Mouse (Mus musculus): ENCODE measurements around the gene Eif3m. TPM values are rescaled to one million over a fixed set of nuclear protein-coding genes. Genes with fewer than 3 reads are reported as not detected.

Eif3m gene
- polyA plus RNA-seq, 1 experiment from 2014 or later: 338 TPM

DNA sequence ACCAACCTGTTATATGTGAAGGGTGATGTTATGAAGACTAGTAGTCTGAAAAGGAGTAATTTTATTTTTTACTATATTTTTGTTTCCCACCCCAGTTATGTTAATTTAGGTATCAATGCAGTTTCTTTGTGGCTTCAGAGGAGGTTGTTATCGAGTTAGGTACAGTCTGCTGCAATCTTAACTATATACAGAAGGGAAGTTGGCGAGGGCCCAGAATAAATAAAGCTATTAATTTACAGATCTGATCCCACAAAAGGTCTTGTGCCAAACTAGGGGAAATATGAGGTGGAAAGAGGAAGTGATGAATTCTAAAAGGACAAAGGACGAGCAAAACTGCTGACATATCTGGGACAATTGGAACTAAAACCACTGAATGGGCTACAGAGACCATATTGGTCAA is 20.7 kb downstream of the Eif3m start:
- WGBS: 57% methylated on average over 3 of the region's 3 CpGs
- ATAC-seq (replicated peaks; ENCODE audit: low FRiP score): no peak
- Histone ChIP-seq H3K4me3 (replicated peaks) (no peak overlapping the region), H3K9me3 (replicated peaks) (no peaks in the 10 kb centered on the region), H3K4me1 (peaks cover 11% of the 10 kb centered on the region), H3K27ac (no peak overlapping the region), H3K27me3 (no peaks in the 10 kb centered on the region), H3K4me2 (no peak overlapping the region), H3K9ac (no peak overlapping the region), H3K36me3 (peaks cover 35% of the 10 kb centered on the region)

DNA sequence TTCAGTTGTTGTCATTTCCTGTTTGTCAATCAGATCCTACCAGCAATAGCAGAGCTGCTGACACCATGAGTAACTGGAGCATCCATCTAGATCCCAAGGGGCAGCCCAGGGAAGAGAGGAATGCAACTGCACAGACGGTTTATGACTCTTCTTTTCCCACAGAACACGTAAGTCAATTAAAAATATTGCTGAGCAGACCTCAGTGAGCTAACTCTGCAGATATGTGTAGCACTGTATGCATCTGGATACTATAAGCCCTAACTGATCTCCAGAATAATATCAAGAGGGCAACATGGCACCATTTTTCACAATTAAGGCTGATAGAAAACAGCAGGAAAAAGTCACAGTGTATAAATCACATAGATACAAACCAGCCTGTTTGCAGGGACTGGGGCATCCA is 22.4 kb downstream of the Eif3m start:
- 37% methylated on average over 2 of the region's 2 CpGs for WGBS
- Histone ChIP-seq H3K4me3 (replicated peaks) (no peak overlapping the region), H3K4me2 (no peak overlapping the region), H3K27me3 (no peaks in the 10 kb centered on the region), H3K4me1 (peaks cover 12% of the 10 kb centered on the region), H3K9me3 (replicated peaks) (no peaks in the 10 kb centered on the region), H3K9ac (no peak overlapping the region), H3K27ac (no peak overlapping the region), H3K36me3 (peaks cover 26% of the 10 kb centered on the region)
- ATAC-seq (replicated peaks; ENCODE audit: low FRiP score): peak; percentile 79

DNA sequence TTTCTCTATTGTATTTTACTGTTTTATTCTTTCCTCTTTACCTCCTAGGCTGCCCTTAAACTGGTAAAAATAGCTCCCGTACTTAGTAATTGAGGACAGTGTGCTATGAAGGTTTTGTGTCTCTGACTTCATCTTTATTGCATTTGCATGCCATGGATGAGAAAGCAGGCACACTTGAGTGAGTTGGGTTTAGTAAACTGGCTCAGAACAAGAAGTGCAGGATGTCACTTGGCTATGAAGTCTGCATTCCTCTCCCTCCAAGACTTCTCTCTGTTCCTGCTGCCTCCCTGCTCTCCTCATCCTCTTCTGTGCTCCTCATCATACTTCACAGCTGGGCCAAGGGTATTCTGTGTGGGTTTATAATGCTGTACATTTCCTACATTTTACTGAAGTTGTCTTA is 27.9 kb downstream of the Eif3m start:
- ATAC-seq (replicated peaks; ENCODE audit: low FRiP score): peak; percentile 58; the same call in 1 of the 2 replicates
- no peaks in the 10 kb centered on the region; the same call in 1 of the 2 replicates for H3K36me3 ChIP-seq
- H3K4me3 ChIP-seq (replicated peaks): no peak overlapping the region
- H3K27ac ChIP-seq: no peak overlapping the region
- H3K4me1 ChIP-seq: peaks cover 7% of the 10 kb centered on the region; the same call in 1 of the 2 replicates
- no peaks in the 10 kb centered on the region for H3K27me3 ChIP-seq
- no peak overlapping the region for H3K4me2 ChIP-seq
- H3K9ac ChIP-seq: no peak overlapping the region
- no peaks in the 10 kb centered on the region for H3K9me3 ChIP-seq (replicated peaks)
- WGBS: 56% methylated on average over 1 of the region's 1 CpGs

DNA sequence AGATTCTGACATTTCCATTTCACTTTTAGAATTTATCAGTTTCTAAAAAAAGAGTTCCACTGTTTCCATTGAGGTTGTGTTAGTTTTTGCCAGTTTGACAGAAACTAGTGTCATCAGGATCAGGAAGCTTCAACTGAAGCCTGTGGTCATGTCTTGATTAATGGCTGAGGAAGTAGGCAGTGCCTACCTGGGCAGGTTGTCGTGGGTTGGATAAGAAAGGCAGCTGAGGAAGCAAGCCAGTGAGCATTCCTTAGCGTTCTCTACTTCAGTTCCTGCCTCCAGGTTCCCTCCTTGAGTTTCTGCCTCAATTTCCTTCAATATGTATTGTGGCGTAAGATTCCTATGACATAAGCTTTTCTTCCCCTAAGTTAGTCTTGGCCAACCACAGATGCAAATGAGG is 31.1 kb downstream of the Eif3m start:
- Histone ChIP-seq H3K36me3 (no peaks in the 10 kb centered on the region), H3K4me3 (replicated peaks) (no peak overlapping the region), H3K9ac (no peak overlapping the region), H3K9me3 (replicated peaks) (no peaks in the 10 kb centered on the region), H3K27me3 (no peaks in the 10 kb centered on the region), H3K27ac (no peak overlapping the region), H3K4me1 (0 out of 2 replicates have a peak, but pooled peaks cover 2% of the 10 kb centered on the region), H3K4me2 (no peak overlapping the region)
- ATAC-seq (replicated peaks; ENCODE audit: low FRiP score): no peak
- WGBS: 62% methylated on average over 3 of the region's 3 CpGs

DNA sequence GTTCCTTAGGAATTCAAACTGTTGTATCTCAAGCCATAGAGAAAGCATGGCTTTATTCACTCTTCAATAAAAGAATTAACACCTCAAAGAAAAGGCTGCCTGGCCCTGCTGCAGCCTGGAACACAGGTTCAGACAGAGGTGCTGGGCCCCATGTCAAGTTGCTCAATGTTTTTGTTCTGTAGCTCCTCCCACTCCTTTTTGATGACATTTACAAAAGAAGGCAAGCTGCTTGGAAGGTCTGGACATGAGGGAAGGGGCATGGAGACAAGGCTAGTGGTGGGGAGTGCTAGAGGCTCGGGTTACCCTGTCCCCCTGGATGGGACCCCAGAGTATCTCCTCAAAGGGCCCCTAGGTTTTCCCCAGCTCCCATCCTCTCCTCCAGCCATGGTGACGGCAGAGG is 35.2 kb downstream of the Eif3m start:
- ATAC-seq (replicated peaks; ENCODE audit: low FRiP score): no peak
- Histone ChIP-seq H3K9ac (no peak overlapping the region), H3K4me2 (no peak overlapping the region), H3K36me3 (no peaks in the 10 kb centered on the region), H3K9me3 (replicated peaks) (no peaks in the 10 kb centered on the region), H3K4me3 (replicated peaks) (no peak overlapping the region), H3K27me3 (no peaks in the 10 kb centered on the region), H3K27ac (no peak overlapping the region), H3K4me1 (no peaks in the 10 kb centered on the region)
- whole genome bisulfite sequencing: 24% methylated on average over 2 of the region's 2 CpGs

DNA sequence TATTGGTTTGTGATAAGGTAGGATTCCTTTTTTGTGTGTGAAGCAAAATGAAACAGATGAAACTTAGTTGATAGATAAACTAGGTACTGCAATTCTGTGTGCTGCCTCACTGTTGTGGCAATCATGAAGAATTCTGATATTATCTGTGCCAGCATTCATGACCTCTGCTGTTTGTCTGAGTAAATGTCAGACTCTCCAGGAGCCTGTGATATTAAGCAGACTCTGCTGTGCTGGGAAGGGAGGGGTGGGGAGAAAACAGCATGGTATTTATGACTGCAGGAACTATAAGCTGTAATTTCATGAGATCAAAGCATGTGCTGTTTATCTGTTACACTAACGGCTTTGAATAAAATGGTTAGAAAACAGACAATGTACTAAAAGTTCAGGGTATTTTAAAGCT is 52.4 kb downstream of the Eif3m start:
- no peaks in the 10 kb centered on the region for H3K36me3 ChIP-seq
- H3K4me1 ChIP-seq: no peaks in the 10 kb centered on the region
- H3K9ac ChIP-seq: no peak overlapping the region
- ATAC-seq (replicated peaks; ENCODE audit: low FRiP score): no peak
- no peaks in the 10 kb centered on the region for H3K9me3 ChIP-seq (replicated peaks)
- no peak overlapping the region for H3K4me2 ChIP-seq
- H3K4me3 ChIP-seq (replicated peaks): no peak overlapping the region
- 14% methylated on average over 1 of the region's 1 CpGs for WGBS
- no peaks in the 10 kb centered on the region for H3K27me3 ChIP-seq
- no peak overlapping the region for H3K27ac ChIP-seq

Other genes starting within 250 kb of the Eif3m start
- gene Qser1, start 200.3 kb downstream of the Eif3m start, polyA plus RNA-seq (2015; fragmentation: Nextera tagmentation; extraction: Ambion mirVana): 10.4 and 10.8 TPM in 2 replicates
- gene Prrg4, start 167.2 kb downstream of the Eif3m start, polyA plus RNA-seq (2015; fragmentation: Nextera tagmentation; extraction: Ambion mirVana): 2.0 and 2.6 TPM in 2 replicates
- gene Ccdc73, start 149.3 kb downstream of the Eif3m start, polyA plus RNA-seq (2015; fragmentation: Nextera tagmentation; extraction: Ambion mirVana): 6.4 and 7.7 TPM in 2 replicates
- gene Gm11060, start 74.9 kb upstream of the Eif3m start, polyA plus RNA-seq (2015; fragmentation: Nextera tagmentation; extraction: Ambion mirVana): not detected in 2 replicates
- 126 and 130 TPM in 2 replicates for gene Wt1, start 109.4 kb upstream of the Eif3m start, polyA plus RNA-seq (2015; fragmentation: Nextera tagmentation; extraction: Ambion mirVana)
- gene Them7, start 207.2 kb upstream of the Eif3m start, polyA plus RNA-seq (2015; fragmentation: Nextera tagmentation; extraction: Ambion mirVana): 2.1 and 3.0 TPM in 2 replicates

Measured in kidney, embryonic 15.5 days (tissue).